Mouse (Mus musculus) liver, embryonic 13.5 days (tissue): ENCODE results near the gene Trim39. TPM values are rescaled to one million over a fixed set of nuclear protein-coding genes. Genes with fewer than 3 reads are reported as not detected.

Experiments
- ATAC-seq: fragments of 200-750 bp; cut with Nextera tagmentation; 2 replicates; pipeline ENCODE4 v1.8.0; 2017; ENCODE audit warnings: low read depth, mild to moderate bottlenecking, moderate number of reproducible peaks, moderate library complexity
- DNase-seq: peaks from one replicate; pipeline ENCODE4 v3.0.0; 2022
- H3K27ac ChIP-seq: fragments of 300-500 bp; sonication (generic); 2 replicates; pipeline ENCODE4 v1.5.1; 2015; ENCODE audit warnings: moderate library complexity, mild to moderate bottlenecking, inconsistent platforms
- H3K27me3 ChIP-seq: fragments of 300-500 bp; sonication (generic); 2 replicates; pipeline ENCODE4 v1.6.1; 2015; ENCODE audit warnings: mild to moderate bottlenecking, inconsistent platforms
- H3K36me3 ChIP-seq: fragments of 300-500 bp; sonication (generic); 2 replicates; pipeline ENCODE4 v1.6.1; 2015; ENCODE audit warnings: mild to moderate bottlenecking, inconsistent platforms
- H3K4me1 ChIP-seq: fragments of 300-500 bp; sonication (generic); replicated peaks from 2 replicates; pipeline ENCODE4 v1.6.1; 2015; ENCODE audit warnings: inconsistent platforms
- H3K4me2 ChIP-seq: fragments of 300-500 bp; sonication (generic); 2 replicates; pipeline ENCODE4 v1.6.1; 2015; ENCODE audit warnings: inconsistent platforms, mild to moderate bottlenecking, moderate library complexity
- H3K4me3 ChIP-seq: fragments of 300-500 bp; sonication (generic); replicated peaks from 2 replicates; pipeline ENCODE4 v1.5.1; 2015; ENCODE audit warnings: mild to moderate bottlenecking, inconsistent platforms
- H3K9ac ChIP-seq: fragments of 300-500 bp; sonication (generic); 2 replicates; pipeline ENCODE4 v1.6.1; 2015; ENCODE audit warnings: mild to moderate bottlenecking, inconsistent platforms
- H3K9me3 ChIP-seq: fragments of 300-500 bp; sonication (generic); replicated peaks from 2 replicates; pipeline ENCODE4 v1.6.1; 2016; ENCODE audit warnings: inconsistent platforms
- WGBS: fragments of 180-500 bp; shearing (Covaris S2); methylation state at CpG from one replicate; pipeline ENCODE4 v1.1.7; 2015; ENCODE audit not compliant: insufficient replicate concordance; 5-methylcytosine and 5-hydroxymethylcytosine counted together
- polyA plus RNA-seq: library from polyadenylated mRNA; unstranded; fragments of >200 nt; fragmentation: Nextera tagmentation; extraction: Ambion mirVana; gene quantifications from 2 replicates; pipeline ENCODE4 v1.2.1, GENCODE M21; 2015

Trim39 gene
- polyA plus RNA-seq, 1 experiment from 2014 or later = 6.1 TPM

- WGBS = 4% methylated on average over 20 of the region's 20 CpGs
- no peak overlapping the region for H3K4me2 ChIP-seq
- no peaks in the 10 kb centered on the region for H3K4me1 ChIP-seq
- DNase-seq = no peak
- no peak overlapping the region for H3K9ac ChIP-seq
- no peak for ATAC-seq
- H3K36me3 ChIP-seq = no peaks in the 10 kb centered on the region
- H3K27me3 ChIP-seq = peaks cover 83% of the 10 kb centered on the region
- no peak overlapping the region for H3K4me3 ChIP-seq
- no peaks in the 10 kb centered on the region for H3K9me3 ChIP-seq
- no peak overlapping the region for H3K27ac ChIP-seq
Observed at GRCm38 (mm10) chr17:36215586-36215985, 56.5 kb downstream of the Trim39 start.

Other genes starting within 250 kb of the Trim39 start
- gene H2-T23, start 239.4 kb downstream of the Trim39 start, polyA plus RNA-seq = 23.1 and 24.0 TPM in 2 replicates
- gene H2-T22, start 229.5 kb downstream of the Trim39 start, polyA plus RNA-seq = 9.2 and 9.4 TPM in 2 replicates
- gene Gm6034, start 229.3 kb downstream of the Trim39 start, polyA plus RNA-seq = not detected in 2 replicates
- gene Gm11127, start 213.9 kb downstream of the Trim39 start, polyA plus RNA-seq = 0.08 TPM in 1 of 2 replicates, not detected in the other
- gene Gm19684, start 150.6 kb downstream of the Trim39 start, polyA plus RNA-seq = not detected in 2 replicates
- gene Gm7030, start 142.8 kb downstream of the Trim39 start, polyA plus RNA-seq = not detected in 2 replicates
- not detected in 2 replicates for gene Gm8909, start 103.7 kb downstream of the Trim39 start, polyA plus RNA-seq
- gene H2-T3, start 82.0 kb downstream of the Trim39 start, polyA plus RNA-seq = not detected in 2 replicates
- 60.0 and 75.1 TPM in 2 replicates for gene Rpp21, start 14.2 kb downstream of the Trim39 start, polyA plus RNA-seq
- gene H2-M10.2, start 14.2 kb upstream of the Trim39 start, polyA plus RNA-seq = not detected in 2 replicates
- not detected in 2 replicates for gene H2-M10.1, start 53.9 kb upstream of the Trim39 start, polyA plus RNA-seq
- gene H2-M10.3, start 96.2 kb upstream of the Trim39 start, polyA plus RNA-seq = not detected in 2 replicates
- gene H2-M10.4, start 190.1 kb upstream of the Trim39 start, polyA plus RNA-seq = not detected in 2 replicates